In genomic region chr5:139093534-139093933, GRCm38 (mm10) we compare ENCODE assay signal across 20 mouse cellular contexts. TPM values are rescaled to one million over a fixed set of nuclear protein-coding genes. Genes with fewer than 3 reads are reported as not detected.
A peak's percentile ranks its signal among the peaks of the same experiment; 100 is the strongest.
DNase-seq lines count a peak whose midpoint lies in the region; ATAC-seq and TF ChIP-seq lines count a peak whose summit lies in the region.
"Had no signal": no experiment of that assay in that cellular context is flagged by ENCODE, and none has a peak within 500 bp of the region (broad histone marks: within the 10 kb centered on the region; RNA-seq: fewer than 3 reads in every experiment).

No protein-coding gene starts in this region.

- no peak for TF ChIP-seq EP300 in stomach, postnatal 0 days (optimal IDR thresholded peaks at IDR 0.05)

- no peak for TF ChIP-seq CTCF in stomach, postnatal 0 days (IDR thresholded peaks at IDR 0.05; ENCODE audit: low read depth)

- no peak overlapping the region for H3K9ac ChIP-seq in heart, embryonic 12.5 days
- no peak overlapping the region for H3K9ac ChIP-seq in stomach, embryonic 14.5 days (replicated peaks; ENCODE audit: low read depth, low read length)
- no peak overlapping the region for H3K9ac ChIP-seq in stomach, postnatal 0 days (ENCODE audit: low read length)
- H3K9ac ChIP-seq: forebrain, embryonic 15.5 days; hindbrain, embryonic 15.5 days; limb, embryonic 12.5 days; liver, embryonic 13.5 days; midbrain, embryonic 13.5 days had no signal

- 64% methylated on average over 4 of the region's 4 CpGs for WGBS in heart, embryonic 12.5 days
- WGBS in stomach, embryonic 14.5 days, result 35% methylated on average over 4 of the region's 4 CpGs
- WGBS in stomach, postnatal 0 days, result 35% methylated on average over 4 of the region's 4 CpGs

- no peak overlapping the region for H3K4me2 ChIP-seq in heart, embryonic 12.5 days
- H3K4me2 ChIP-seq in stomach, embryonic 14.5 days (replicated peaks; ENCODE audit: low read depth, low read length), result no peak overlapping the region
- no peak overlapping the region for H3K4me2 ChIP-seq in stomach, postnatal 0 days (replicated peaks; ENCODE audit: low read depth)
- H3K4me2 ChIP-seq: forebrain, embryonic 15.5 days; hindbrain, embryonic 15.5 days; limb, embryonic 12.5 days; liver, embryonic 13.5 days; midbrain, embryonic 13.5 days had no signal

- peaks cover 5% of the 10 kb centered on the region; the same call in 1 of the 2 replicates for H3K9me3 ChIP-seq in heart, embryonic 12.5 days (replicated peaks)
- H3K9me3 ChIP-seq in stomach, embryonic 14.5 days (ENCODE audit: control insufficient read depth, low read depth, low read length), result no peaks in the 10 kb centered on the region
- 0 out of 2 replicates have a peak, but pooled peaks cover 6% of the 10 kb centered on the region for H3K9me3 ChIP-seq in stomach, postnatal 0 days (ENCODE audit: control insufficient read depth, low read length)
- H3K9me3 ChIP-seq: forebrain, embryonic 15.5 days; hindbrain, embryonic 15.5 days; liver, embryonic 13.5 days; midbrain, embryonic 13.5 days had no signal

- H3K27ac ChIP-seq in heart, embryonic 12.5 days (ENCODE audit: poor library complexity, severe bottlenecking), result no peak overlapping the region
- no peak overlapping the region for H3K27ac ChIP-seq in stomach, embryonic 14.5 days (ENCODE audit: low read length)
- H3K27ac ChIP-seq in stomach, postnatal 0 days (replicated peaks), result no peak overlapping the region
- H3K27ac ChIP-seq: forebrain, embryonic 15.5 days; hindbrain, embryonic 15.5 days; layer of hippocampus, adult 2 months; limb, embryonic 12.5 days; liver, embryonic 13.5 days; midbrain, embryonic 13.5 days had no signal

- intact Hi-C loops in heart, postnatal 10 days (cut with DNase I), result no loop called here

- H3K4me1 ChIP-seq in heart, embryonic 12.5 days (replicated peaks), result no peaks in the 10 kb centered on the region; the same call in 1 of the 2 replicates
- H3K4me1 ChIP-seq in stomach, embryonic 14.5 days (ENCODE audit: control insufficient read depth, insufficient read depth, low read length), result peaks cover 4% of the 10 kb centered on the region
- H3K4me1 ChIP-seq in stomach, postnatal 0 days (replicated peaks; ENCODE audit: control insufficient read depth, insufficient read depth), result no peaks in the 10 kb centered on the region
- H3K4me1 ChIP-seq: liver, embryonic 13.5 days had no signal

- peak; percentile 51 to 64 for DNase-seq in heart, postnatal 10 days
- peak; percentile 58 to 63 for DNase-seq in kidney, postnatal 4 days
- no peak for DNase-seq in kidney, adult 11 months
- DNase-seq in stomach, postnatal 0 days (ENCODE audit: low spot score), result no peak
- DNase-seq in embryo, embryonic 10 days (ENCODE audit: low spot score), result no peak
- DNase-seq: adrenal gland, postnatal 25 days; cerebellum, adult 8-10 months; cerebellum, postnatal 36 days; gastrocnemius, postnatal 10 days; layer of hippocampus, postnatal 36 days; liver, embryonic 13.5 days had no signal

- H3K4me3 ChIP-seq in heart, embryonic 12.5 days, result no peak overlapping the region
- no peak overlapping the region for H3K4me3 ChIP-seq in stomach, embryonic 14.5 days (ENCODE audit: low read depth, low read length)
- no peak overlapping the region for H3K4me3 ChIP-seq in stomach, postnatal 0 days (ENCODE audit: low read depth, low read length)
- H3K4me3 ChIP-seq: forebrain, embryonic 15.5 days; hindbrain, embryonic 15.5 days; layer of hippocampus, adult 2 months; limb, embryonic 12.5 days; liver, embryonic 13.5 days; megakaryocyte, embryonic 14.5 days; midbrain, embryonic 13.5 days had no signal

- no peaks in the 10 kb centered on the region for H3K27me3 ChIP-seq in heart, embryonic 12.5 days (replicated peaks)
- no peaks in the 10 kb centered on the region for H3K27me3 ChIP-seq in stomach, embryonic 14.5 days (ENCODE audit: control insufficient read depth, insufficient read depth, low read length)
- H3K27me3 ChIP-seq in stomach, postnatal 0 days (ENCODE audit: control insufficient read depth, insufficient read depth, low read length), result no peaks in the 10 kb centered on the region
- H3K27me3 ChIP-seq: forebrain, embryonic 15.5 days; hindbrain, embryonic 15.5 days; limb, embryonic 12.5 days; midbrain, embryonic 13.5 days had no signal

- no peaks in the 10 kb centered on the region for H3K36me3 ChIP-seq in heart, embryonic 12.5 days
- no peaks in the 10 kb centered on the region for H3K36me3 ChIP-seq in stomach, embryonic 14.5 days (ENCODE audit: control insufficient read depth, insufficient read depth, low read length)
- H3K36me3 ChIP-seq in stomach, postnatal 0 days (ENCODE audit: control insufficient read depth, insufficient read depth, low read length), result no peaks in the 10 kb centered on the region
- H3K36me3 ChIP-seq: forebrain, embryonic 15.5 days; limb, embryonic 12.5 days; liver, embryonic 13.5 days; midbrain, embryonic 13.5 days had no signal

- ATAC-seq in heart, embryonic 12.5 days (ENCODE audit: insufficient number of reproducible peaks, low FRiP score), result no peak
- peak; percentile 37; the same call in 1 of the 2 replicates for ATAC-seq in stomach, embryonic 14.5 days (ENCODE audit: insufficient number of reproducible peaks, insufficient read depth, low FRiP score, low read depth)
- ATAC-seq in stomach, postnatal 0 days (ENCODE audit: low FRiP score, low TSS enrichment), result no peak
- ATAC-seq: forebrain, embryonic 15.5 days; midbrain, embryonic 13.5 days had no signal

RNA-seq across cellular contexts. Expression of gene Prkar1b, which starts 56.3 kb away (rescaled TPM):
- 1 to 10 TPM; 1.5 to 3.5 TPM for total RNA-seq in heart, postnatal 10 days (2021)
- 10.4 and 11.5 TPM in 2 replicates for polyA plus RNA-seq in heart, embryonic 12.5 days (2016; fragmentation: Nextera tagmentation; extraction: Ambion mirVana)
- polyA plus RNA-seq in stomach, embryonic 14.5 days (2014; fragmentation: Nextera tagmentation; extraction: Ambion mirVana), result 19.5 and 20.1 TPM in 2 replicates
- 9.6 and 10.6 TPM in 2 replicates for polyA plus RNA-seq in stomach, postnatal 0 days (2015; fragmentation: Nextera tagmentation; extraction: Ambion mirVana)
- total RNA-seq: hematopoietic stem cell, adult 5-6 weeks had no signal

RNA-seq across cellular contexts. Expression of gene Dnaaf5, which starts 56.5 kb away (rescaled TPM):
- 10 to 100 TPM; 17.9 to 18.0 TPM for total RNA-seq in heart, postnatal 10 days (2021)
- 9.8 and 10.5 TPM in 2 replicates for polyA plus RNA-seq in heart, embryonic 12.5 days (2016; fragmentation: Nextera tagmentation; extraction: Ambion mirVana)
- 6.4 TPM in 2 replicates for polyA plus RNA-seq in stomach, embryonic 14.5 days (2014; fragmentation: Nextera tagmentation; extraction: Ambion mirVana)
- 1.9 and 2.3 TPM in 2 replicates for polyA plus RNA-seq in stomach, postnatal 0 days (2015; fragmentation: Nextera tagmentation; extraction: Ambion mirVana)

Comparison
In these comparisons a context has a peak if more than half of its experiments do, and no peak if none do; other contexts are left out.
1. DNase-seq: peak in heart, postnatal 10 days (2 of 2) and kidney, postnatal 4 days (2 of 2); none in kidney, adult 11 months (single experiment), stomach, postnatal 0 days (single experiment) and embryo, embryonic 10 days (single experiment).